Mouse (Mus musculus): ENCODE measurements at regions not wholly inside any gene's neighbourhood (a gene's known extent, or its start where the extent isn't known, plus 50 kb on each side); places are given as distances from the start of the nearest gene placed in this dataset.
"Not testable (repeated sequence)": the region's sequence is repeated elsewhere in the genome, so short reads cannot be mapped to it uniquely, and the experiment has no call there.

GRCm38 (mm10) chr14:54117607-54118006 lies 136.3 kb downstream of the Dad1 start:
- TF ChIP-seq CTCF (IDR thresholded peaks at IDR 0.05; ENCODE audit: insufficient read depth, low read length); POLR2A (IDR thresholded peaks at IDR 0.05; ENCODE audit: borderline replicate concordance, extremely low read depth, low read depth, low read length): not testable (repeated sequence)
